Mouse (Mus musculus): ENCODE data around the gene Dnajb14. TPM values are rescaled to one million over a fixed set of nuclear protein-coding genes. Genes with fewer than 3 reads are reported as not detected.
"Not testable (repeated sequence)": the region's sequence is repeated elsewhere in the genome, so short reads cannot be mapped to it uniquely, and the experiment has no call there.

Gene Dnajb14
- polyA plus RNA-seq, 1 experiment from 2014 or later, result 12.3 TPM

GRCm38 (mm10) chr3:137958352-137958751 is 90.9 kb downstream of the Dnajb14 start:
- H3K27me3 ChIP-seq, result no peaks in the 10 kb centered on the region
- no peaks in the 10 kb centered on the region for H3K36me3 ChIP-seq
- no peak overlapping the region for H3K9ac ChIP-seq
- H3K27ac ChIP-seq, result no peak overlapping the region
- no peaks in the 10 kb centered on the region for H3K9me3 ChIP-seq
- H3K4me2 ChIP-seq (replicated peaks), result no peak overlapping the region
- WGBS, result 91% methylated on average over 4 of the region's 4 CpGs
- peaks cover 3% of the 10 kb centered on the region for H3K4me1 ChIP-seq
- H3K4me3 ChIP-seq, result no peak overlapping the region
- no peak for ATAC-seq (ENCODE audit: insufficient number of reproducible peaks, insufficient read depth, low FRiP score, low TSS enrichment)

GRCm38 (mm10) chr3:137959456-137959855 is 92.0 kb downstream of the Dnajb14 start:
- Histone ChIP-seq H3K4me2 (replicated peaks) (no peak overlapping the region), H3K4me3 (no peak overlapping the region), H3K27me3 (no peaks in the 10 kb centered on the region), H3K36me3 (no peaks in the 10 kb centered on the region), H3K9ac (no peak overlapping the region), H3K4me1 (peaks cover 3% of the 10 kb centered on the region), H3K27ac (no peak overlapping the region), H3K9me3 (no peaks in the 10 kb centered on the region)
- ATAC-seq (ENCODE audit: insufficient number of reproducible peaks, insufficient read depth, low FRiP score, low TSS enrichment), result no peak
- 65% methylated on average over 4 of the region's 4 CpGs for WGBS

- Histone ChIP-seq H3K4me1 (no peaks in the 10 kb centered on the region), H3K4me2 (replicated peaks) (no peak overlapping the region), H3K4me3 (no peak overlapping the region), H3K36me3 (no peaks in the 10 kb centered on the region), H3K27ac (no peak overlapping the region), H3K9me3 (no peaks in the 10 kb centered on the region), H3K27me3 (no peaks in the 10 kb centered on the region), H3K9ac (no peak overlapping the region)
- no peak for ATAC-seq (ENCODE audit: insufficient number of reproducible peaks, insufficient read depth, low FRiP score, low TSS enrichment)
- WGBS, result 58% methylated on average over 8 of the region's 8 CpGs
These were observed 94.4 kb downstream of the Dnajb14 start for GRCm38 (mm10) chr3:137961736-137962385.

- Histone ChIP-seq H3K36me3 (no peaks in the 10 kb centered on the region), H3K9ac (no peak overlapping the region), H3K9me3 (no peaks in the 10 kb centered on the region), H3K4me2 (replicated peaks) (no peak overlapping the region), H3K4me3 (no peak overlapping the region), H3K4me1 (no peaks in the 10 kb centered on the region), H3K27ac (no peak overlapping the region), H3K27me3 (no peaks in the 10 kb centered on the region)
- WGBS, result 73% methylated on average over 8 of the region's 8 CpGs
- ATAC-seq (ENCODE audit: insufficient number of reproducible peaks, insufficient read depth, low FRiP score, low TSS enrichment), result no peak
These were observed 96.0 kb downstream of the Dnajb14 start for GRCm38 (mm10) chr3:137963508-137963907.

GRCm38 (mm10) chr3:137964014-137964413 is 96.5 kb downstream of the Dnajb14 start:
- not testable (repeated sequence) for ATAC-seq (ENCODE audit: insufficient number of reproducible peaks, insufficient read depth, low FRiP score, low TSS enrichment); H3K4me3 ChIP-seq; H3K27ac ChIP-seq; H3K27me3 ChIP-seq; H3K36me3 ChIP-seq; H3K4me2 ChIP-seq (replicated peaks); H3K9ac ChIP-seq; H3K4me1 ChIP-seq; H3K9me3 ChIP-seq
- 65% methylated on average over 1 of the region's 1 CpGs for WGBS

Other genes starting within 250 kb of the Dnajb14 start
- gene Ddit4l, start 246.1 kb upstream of the Dnajb14 start, polyA plus RNA-seq (2016; fragmentation: Nextera tagmentation; extraction: Ambion mirVana), result 34.4 and 40.3 TPM in 2 replicates
- gene Gm21962, start 196.2 kb upstream of the Dnajb14 start, polyA plus RNA-seq (2016; fragmentation: Nextera tagmentation; extraction: Ambion mirVana), result not detected in 2 replicates
- gene H2afz, start 3.2 kb upstream of the Dnajb14 start, polyA plus RNA-seq (2016; fragmentation: Nextera tagmentation; extraction: Ambion mirVana), result 2,399 and 2,450 TPM in 2 replicates
- 96.8 and 102 TPM in 2 replicates for gene Lamtor3, start 50.8 kb downstream of the Dnajb14 start, polyA plus RNA-seq (2016; fragmentation: Nextera tagmentation; extraction: Ambion mirVana)
- gene Dapp1, start 113.9 kb downstream of the Dnajb14 start, polyA plus RNA-seq (2016; fragmentation: Nextera tagmentation; extraction: Ambion mirVana), result 3.9 and 4.1 TPM in 2 replicates
- 0.27 and 0.47 TPM in 2 replicates for gene 1110002E22Rik, start 197.4 kb downstream of the Dnajb14 start, polyA plus RNA-seq (2016; fragmentation: Nextera tagmentation; extraction: Ambion mirVana)
- not detected in 2 replicates for gene Gm5105, start 199.7 kb downstream of the Dnajb14 start, polyA plus RNA-seq (2016; fragmentation: Nextera tagmentation; extraction: Ambion mirVana)